Mouse (Mus musculus): ENCODE results near the gene Ergic2.

DNA sequence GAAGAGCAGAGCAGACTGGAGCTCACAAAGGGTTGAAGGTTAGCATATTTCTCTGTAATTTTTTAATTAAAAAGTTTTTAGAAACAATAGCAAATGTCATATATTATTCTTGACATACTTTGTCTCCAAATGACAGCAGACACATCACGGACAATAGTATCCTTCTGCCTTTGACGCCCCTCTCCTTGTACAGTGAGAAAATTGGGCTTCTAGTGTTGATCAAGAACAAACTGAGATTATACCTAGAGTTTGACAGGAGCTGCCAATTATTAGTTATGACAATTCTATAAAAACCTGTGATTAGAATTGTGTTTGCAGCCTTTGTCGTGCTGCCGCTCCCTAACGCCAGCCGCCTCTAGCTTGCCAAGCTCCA lies 48.5 kb upstream of the Ergic2 start:
- TF ChIP-seq CTCF (IDR thresholded peaks at IDR 0.05; ENCODE audit: extremely low read depth, insufficient read depth, insufficient read length, insufficient replicate concordance) = no peak
- TF ChIP-seq POLR2A (IDR thresholded peaks at IDR 0.05; ENCODE audit: low read depth, low read length) = no peak
